Mouse (Mus musculus): ENCODE measurements around the gene Tmem184b.

Gene Tmem184b

GRCm38 (mm10) chr15:79429994-79430393, 26.6 kb upstream of the Tmem184b start:
- DNase-seq (ENCODE audit: low spot score) = no peak

GRCm38 (mm10) chr15:79429527-79429926, 26.2 kb upstream of the Tmem184b start:
- no peak for DNase-seq (ENCODE audit: low spot score)

- DNase-seq (ENCODE audit: low spot score) = no peak
These were observed 25.2 kb upstream of the Tmem184b start for GRCm38 (mm10) chr15:79428616-79429015.

- no peak for DNase-seq (ENCODE audit: low spot score)
These were observed 24.1 kb upstream of the Tmem184b start for GRCm38 (mm10) chr15:79427516-79427915.

- no peak for DNase-seq (ENCODE audit: low spot score)
These were observed 22.1 kb upstream of the Tmem184b start for GRCm38 (mm10) chr15:79425516-79425915.

GRCm38 (mm10) chr15:79424602-79425001, 21.2 kb upstream of the Tmem184b start:
- DNase-seq (ENCODE audit: low spot score) = no peak

GRCm38 (mm10) chr15:79422715-79423243, 19.4 kb upstream of the Tmem184b start:
- DNase-seq (ENCODE audit: low spot score) = no peak

GRCm38 (mm10) chr15:79418677-79419076, 15.3 kb upstream of the Tmem184b start:
- no peak for DNase-seq (ENCODE audit: low spot score)

GRCm38 (mm10) chr15:79418265-79418664, 14.9 kb upstream of the Tmem184b start:
- no peak for DNase-seq (ENCODE audit: low spot score)

GRCm38 (mm10) chr15:79417379-79417778, 14.0 kb upstream of the Tmem184b start:
- no peak for DNase-seq (ENCODE audit: low spot score)

- DNase-seq (ENCODE audit: low spot score) = no peak
These were observed 13.2 kb upstream of the Tmem184b start for GRCm38 (mm10) chr15:79416460-79417085.

- peak; percentile 55 for DNase-seq (ENCODE audit: low spot score)
These were observed 11.1 kb upstream of the Tmem184b start for GRCm38 (mm10) chr15:79414513-79414912.

- no peak for DNase-seq (ENCODE audit: low spot score)
These were observed 10.4 kb upstream of the Tmem184b start for GRCm38 (mm10) chr15:79413802-79414201.

GRCm38 (mm10) chr15:79413201-79413600, 9.8 kb upstream of the Tmem184b start:
- no peak for DNase-seq (ENCODE audit: low spot score)

- DNase-seq (ENCODE audit: low spot score) = no peak
These were observed 8.1 kb upstream of the Tmem184b start for GRCm38 (mm10) chr15:79411363-79412065.

- DNase-seq (ENCODE audit: low spot score) = peak; percentile 43
These were observed 5.8 kb upstream of the Tmem184b start for GRCm38 (mm10) chr15:79409077-79409573.

GRCm38 (mm10) chr15:79406564-79406963, 3.2 kb upstream of the Tmem184b start:
- no peak for DNase-seq (ENCODE audit: low spot score)

GRCm38 (mm10) chr15:79404277-79404676, 908 bp upstream of the Tmem184b start:
- no peak for DNase-seq (ENCODE audit: low spot score)

- no peak for DNase-seq (ENCODE audit: low spot score)
These were observed 418 bp upstream of the Tmem184b start for GRCm38 (mm10) chr15:79403763-79404210.

- peak; percentile 46 for DNase-seq (ENCODE audit: low spot score)
These were observed 1.2 kb downstream of the Tmem184b start for GRCm38 (mm10) chr15:79402176-79402575.

GRCm38 (mm10) chr15:79400975-79401365, 2.4 kb downstream of the Tmem184b start:
- DNase-seq (ENCODE audit: low spot score) = no peak

GRCm38 (mm10) chr15:79400134-79400974, 3.0 kb downstream of the Tmem184b start:
- DNase-seq (ENCODE audit: low spot score) = no peak
